Comparison of ENCODE assay signal across 16 mouse cellular contexts in genomic region chr3:21905384-21906073, GRCm38 (mm10).
DNase-seq lines count a peak whose midpoint lies in the region; ATAC-seq and TF ChIP-seq lines count a peak whose summit lies in the region.
"Had no signal": no experiment of that assay in that cellular context is flagged by ENCODE, and none has a peak within 500 bp of the region (broad histone marks: within the 10 kb centered on the region; RNA-seq: fewer than 3 reads in every experiment).

No protein-coding gene starts in this region.

- H3K4me1 ChIP-seq in lung, postnatal 0 days (ENCODE audit: insufficient read depth, low read depth, low read length), result no peaks in the 10 kb centered on the region
- H3K4me1 ChIP-seq in embryonic fibroblast, embryonic 13.5 days (ENCODE audit: control insufficient read depth, insufficient read depth, low read length), result peaks cover 6% of the 10 kb centered on the region
- H3K4me1 ChIP-seq: limb, embryonic 12.5 days; lung, embryonic 15.5 days; midbrain, embryonic 15.5 days had no signal

- H3K4me2 ChIP-seq in lung, postnatal 0 days (replicated peaks; ENCODE audit: low read depth, low read length), result no peak overlapping the region
- H3K4me2 ChIP-seq: limb, embryonic 12.5 days; lung, embryonic 15.5 days; midbrain, embryonic 15.5 days had no signal

- H3K27ac ChIP-seq in lung, postnatal 0 days (ENCODE audit: low read length), result no peak overlapping the region
- peak overlapping the region; percentile 35 for H3K27ac ChIP-seq in embryonic fibroblast, embryonic 13.5 days (ENCODE audit: insufficient read depth, low read length)
- H3K27ac ChIP-seq: limb, embryonic 12.5 days; lung, embryonic 15.5 days; midbrain, embryonic 15.5 days had no signal

- TF ChIP-seq CTCF in lung, postnatal 0 days (IDR thresholded peaks at IDR 0.05), result no peak
- no peak for TF ChIP-seq CTCF in embryonic fibroblast, embryonic 13.5 days (IDR thresholded peaks at IDR 0.05; ENCODE audit: borderline replicate concordance, insufficient read depth, low read length)

- H3K9me3 ChIP-seq in lung, postnatal 0 days (ENCODE audit: low read length), result no peaks in the 10 kb centered on the region
- H3K9me3 ChIP-seq: limb, embryonic 12.5 days; lung, embryonic 15.5 days; midbrain, embryonic 15.5 days had no signal

- no peaks in the 10 kb centered on the region for H3K27me3 ChIP-seq in lung, postnatal 0 days (replicated peaks; ENCODE audit: insufficient read depth, low read length)
- H3K27me3 ChIP-seq: CH12.LX; limb, embryonic 12.5 days; lung, embryonic 15.5 days; midbrain, embryonic 15.5 days had no signal

- no peak for TF ChIP-seq POLR2A in embryonic fibroblast, embryonic 13.5 days (IDR thresholded peaks at IDR 0.05; ENCODE audit: low read depth, low read length)

- peak; percentile 13 to 30 for DNase-seq in cerebellum, postnatal 14 days
- no peak for DNase-seq in cerebellum, adult 11 months
- DNase-seq in lung, postnatal 10 days, result peak; percentile 14
- no peak for DNase-seq in lung, postnatal 0 days (ENCODE audit: low spot score)
- peak; percentile 23 for DNase-seq in lung, postnatal 25 days (ENCODE audit: low spot score)
- no peak for DNase-seq in layer of hippocampus, adult 18-20 months (ENCODE audit: low spot score in 2 of 2)
- DNase-seq in cerebellum, adult 9-11 months, result no peak
- DNase-seq: heart, adult 18-20 months; heart, postnatal 4 days; thymus, postnatal 25 days had no signal

- 15% methylated on average over 2 of the region's 2 CpGs for WGBS in lung, postnatal 0 days

- ATAC-seq in lung, postnatal 0 days, result no peak
- ATAC-seq: midbrain, embryonic 15.5 days had no signal

- H3K9ac ChIP-seq in lung, postnatal 0 days (replicated peaks; ENCODE audit: low read depth), result no peak overlapping the region
- H3K9ac ChIP-seq: limb, embryonic 12.5 days; lung, embryonic 15.5 days; midbrain, embryonic 15.5 days had no signal

- TF ChIP-seq EP300 in lung, postnatal 0 days (IDR thresholded peaks at IDR 0.05), result no peak

- no peak overlapping the region for H3K4me3 ChIP-seq in lung, postnatal 0 days (ENCODE audit: low read depth, low read length)
- no peak overlapping the region for H3K4me3 ChIP-seq in embryonic fibroblast, embryonic 13.5 days (ENCODE audit: insufficient read depth, low read length)
- H3K4me3 ChIP-seq: erythroblast, embryonic 14.5 days; limb, embryonic 12.5 days; lung, embryonic 15.5 days; midbrain, embryonic 15.5 days had no signal

- H3K36me3 ChIP-seq in lung, postnatal 0 days (ENCODE audit: insufficient read depth, low read length), result no peaks in the 10 kb centered on the region
- H3K36me3 ChIP-seq: limb, embryonic 12.5 days; lung, embryonic 15.5 days; midbrain, embryonic 15.5 days had no signal

Comparison
In these comparisons a context has a peak if more than half of its experiments do, and no peak if none do; other contexts are left out.
1. DNase-seq: peak in cerebellum, postnatal 14 days (2 of 2), lung, postnatal 10 days (single experiment) and lung, postnatal 25 days (single experiment); none in cerebellum, adult 11 months (single experiment), lung, postnatal 0 days (single experiment), layer of hippocampus, adult 18-20 months (0 of 2) and cerebellum, adult 9-11 months (single experiment).